Mouse (Mus musculus): Measurements from ENCODE around the gene Gdpd5. TPM values are rescaled to one million over a fixed set of nuclear protein-coding genes. Genes with fewer than 3 reads are reported as not detected.

The Gdpd5 gene
- polyA plus RNA-seq, 1 experiment from 2014 or later = 20.8 TPM

GRCm38 (mm10) chr7:99468283-99469132 lies 87.3 kb downstream of the Gdpd5 start:
- Histone ChIP-seq H3K4me2 (peak overlapping the region; percentile 72), H3K27ac (peak overlapping the region; percentile 88), H3K9me3 (replicated peaks) (no peaks in the 10 kb centered on the region), H3K4me3 (peak overlapping the region; percentile 55), H3K4me1 (replicated peaks) (peaks cover 40% of the 10 kb centered on the region), H3K9ac (peak overlapping the region; percentile 54), H3K36me3 (peaks cover 13% of the 10 kb centered on the region), H3K27me3 (no peaks in the 10 kb centered on the region)
- WGBS = 2% methylated on average over 143 of the region's 145 CpGs
- ATAC-seq (replicated peaks; ENCODE audit: insufficient number of reproducible peaks, insufficient read depth, low FRiP score, low read depth) = peak; percentile 69

GRCm38 (mm10) chr7:99469680-99470405 lies 88.6 kb downstream of the Gdpd5 start:
- 80% methylated on average over 17 of the region's 17 CpGs for WGBS
- Histone ChIP-seq H3K9me3 (replicated peaks) (no peaks in the 10 kb centered on the region), H3K27ac (peak overlapping the region; percentile 88), H3K4me3 (no peak overlapping the region), H3K36me3 (peaks cover 14% of the 10 kb centered on the region), H3K4me1 (replicated peaks) (peaks cover 50% of the 10 kb centered on the region), H3K27me3 (no peaks in the 10 kb centered on the region), H3K9ac (no peak overlapping the region), H3K4me2 (no peak overlapping the region)
- no peak for ATAC-seq (replicated peaks; ENCODE audit: insufficient number of reproducible peaks, insufficient read depth, low FRiP score, low read depth)

DNA sequence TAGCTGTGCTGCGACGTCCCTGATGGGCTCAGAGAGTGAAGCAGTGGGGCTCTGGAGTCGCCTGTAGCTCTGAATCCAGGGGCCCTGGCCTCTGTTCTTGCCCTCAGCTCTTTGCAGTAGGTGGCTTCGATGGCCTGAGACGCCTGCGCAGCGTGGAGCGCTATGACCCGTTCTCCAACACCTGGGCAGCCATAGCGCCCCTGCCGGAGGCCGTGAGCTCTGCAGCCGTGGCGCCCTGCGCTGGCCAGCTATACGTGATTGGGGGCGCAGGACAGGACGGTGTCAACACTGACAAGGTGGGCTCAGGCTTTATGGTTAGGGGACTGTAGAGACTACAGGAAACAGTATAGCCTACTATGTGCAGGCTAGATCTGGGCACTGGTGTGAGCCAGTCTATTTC lies 90.4 kb downstream of the Gdpd5 start:
- no peak for ATAC-seq (replicated peaks; ENCODE audit: insufficient number of reproducible peaks, insufficient read depth, low FRiP score, low read depth)
- Histone ChIP-seq H3K36me3 (peaks cover 22% of the 10 kb centered on the region), H3K9ac (no peak overlapping the region), H3K4me3 (no peak overlapping the region), H3K9me3 (replicated peaks) (no peaks in the 10 kb centered on the region), H3K27ac (no peak overlapping the region), H3K27me3 (no peaks in the 10 kb centered on the region), H3K4me2 (no peak overlapping the region), H3K4me1 (replicated peaks) (peaks cover 43% of the 10 kb centered on the region)
- WGBS = 62% methylated on average over 18 of the region's 18 CpGs

GRCm38 (mm10) chr7:99473638-99474407 lies 92.6 kb downstream of the Gdpd5 start:
- Histone ChIP-seq H3K4me1 (replicated peaks) (peaks cover 25% of the 10 kb centered on the region), H3K27me3 (no peaks in the 10 kb centered on the region), H3K4me2 (no peak overlapping the region), H3K9me3 (replicated peaks) (no peaks in the 10 kb centered on the region), H3K9ac (no peak overlapping the region), H3K4me3 (no peak overlapping the region), H3K36me3 (peaks cover 41% of the 10 kb centered on the region), H3K27ac (no peak overlapping the region)
- ATAC-seq (replicated peaks; ENCODE audit: insufficient number of reproducible peaks, insufficient read depth, low FRiP score, low read depth) = no peak
- 74% methylated on average over 14 of the region's 14 CpGs for WGBS

DNA sequence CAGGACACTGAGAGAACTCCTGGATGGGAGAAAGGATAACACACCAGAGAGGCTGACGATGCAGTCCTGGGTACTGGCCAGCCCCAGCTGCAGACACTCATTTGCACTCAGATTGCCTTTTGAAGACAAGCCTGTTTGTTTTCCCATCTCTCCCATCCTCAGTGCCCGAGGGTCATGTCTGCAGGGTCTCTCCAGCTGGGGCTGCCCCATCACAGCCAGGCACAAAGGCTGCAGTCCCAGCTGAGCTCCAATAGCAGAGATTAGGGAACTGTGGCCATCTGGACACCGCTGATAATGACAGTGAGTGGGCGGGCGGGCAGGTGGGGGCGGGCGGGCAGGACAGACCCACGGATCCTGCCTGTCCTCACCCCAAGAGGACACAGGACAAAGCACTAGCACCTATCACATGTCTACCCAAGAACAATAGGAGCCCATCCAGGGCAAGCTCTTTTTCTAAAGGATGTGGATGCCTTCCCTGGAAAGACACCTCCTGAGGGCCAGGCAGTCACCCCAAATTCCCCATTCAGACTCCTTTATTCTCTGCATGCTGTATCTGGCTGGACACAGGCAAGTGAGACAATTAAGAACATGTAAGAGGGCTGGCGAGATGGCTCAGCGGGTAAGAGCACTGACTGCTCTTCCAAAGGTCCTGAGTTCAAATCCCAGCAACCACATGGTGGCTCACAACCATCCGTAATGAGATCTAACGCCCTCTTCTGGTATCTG lies 93.8 kb downstream of the Gdpd5 start:
- Histone ChIP-seq H3K4me1 (replicated peaks) (peaks cover 22% of the 10 kb centered on the region), H3K36me3 (peaks cover 53% of the 10 kb centered on the region), H3K27ac (no peak overlapping the region; the same call in 1 of the 2 replicates), H3K4me2 (no peak overlapping the region), H3K27me3 (no peaks in the 10 kb centered on the region), H3K9me3 (replicated peaks) (no peaks in the 10 kb centered on the region), H3K4me3 (no peak overlapping the region), H3K9ac (no peak overlapping the region)
- ATAC-seq (replicated peaks; ENCODE audit: insufficient number of reproducible peaks, insufficient read depth, low FRiP score, low read depth) = peak; percentile 64
- 48% methylated on average over 12 of the region's 12 CpGs for WGBS

DNA sequence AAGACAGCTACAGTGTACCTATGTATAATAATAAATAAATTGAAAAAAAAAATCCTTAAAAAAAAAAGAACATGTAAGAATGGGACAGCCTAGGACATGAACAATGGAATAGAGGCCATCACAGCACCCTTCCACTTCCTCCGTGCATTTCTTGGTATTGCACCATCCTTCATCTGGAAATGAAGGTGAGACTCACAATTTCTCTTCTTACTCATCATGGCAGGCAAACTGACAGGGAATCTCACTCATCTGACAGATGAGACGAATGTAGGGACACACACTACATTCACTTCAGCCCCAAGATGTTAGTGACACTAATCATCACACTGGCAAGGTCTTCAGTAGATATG lies 94.3 kb downstream of the Gdpd5 start:
- Histone ChIP-seq H3K36me3 (peaks cover 58% of the 10 kb centered on the region), H3K9me3 (replicated peaks) (no peaks in the 10 kb centered on the region), H3K27ac (no peak overlapping the region)

GRCm38 (mm10) chr7:99476558-99477114 lies 95.4 kb downstream of the Gdpd5 start:
- ATAC-seq (replicated peaks; ENCODE audit: insufficient number of reproducible peaks, insufficient read depth, low FRiP score, low read depth) = no peak
- Histone ChIP-seq H3K27ac (no peak overlapping the region), H3K36me3 (peaks cover 69% of the 10 kb centered on the region), H3K4me3 (no peak overlapping the region), H3K4me2 (no peak overlapping the region), H3K4me1 (replicated peaks) (peaks cover 36% of the 10 kb centered on the region), H3K27me3 (no peaks in the 10 kb centered on the region), H3K9me3 (replicated peaks) (no peaks in the 10 kb centered on the region), H3K9ac (no peak overlapping the region)
- WGBS = 36% methylated on average over 3 of the region's 3 CpGs

More for the DNA sequence above, 94.3 kb downstream of the Gdpd5 start:
- no peak overlapping the region for H3K4me3 ChIP-seq
- no peak overlapping the region for H3K9ac ChIP-seq
- no peak for ATAC-seq (replicated peaks; ENCODE audit: insufficient number of reproducible peaks, insufficient read depth, low FRiP score, low read depth)
- H3K27me3 ChIP-seq = no peaks in the 10 kb centered on the region
- peaks cover 25% of the 10 kb centered on the region for H3K4me1 ChIP-seq (replicated peaks)
- WGBS = 82% methylated on average over 2 of the region's 2 CpGs
- no peak overlapping the region for H3K4me2 ChIP-seq

- H3K4me3 ChIP-seq = no peak overlapping the region
- H3K4me2 ChIP-seq = no peak overlapping the region
- 88% methylated on average over 5 of the region's 5 CpGs for WGBS
- no peak overlapping the region for H3K27ac ChIP-seq
- H3K9ac ChIP-seq = no peak overlapping the region
- peaks cover 73% of the 10 kb centered on the region for H3K36me3 ChIP-seq
- no peaks in the 10 kb centered on the region for H3K9me3 ChIP-seq (replicated peaks)
- H3K4me1 ChIP-seq (replicated peaks) = peaks cover 42% of the 10 kb centered on the region
- no peaks in the 10 kb centered on the region for H3K27me3 ChIP-seq
- no peak for ATAC-seq (replicated peaks; ENCODE audit: insufficient number of reproducible peaks, insufficient read depth, low FRiP score, low read depth)
Observed at GRCm38 (mm10) chr7:99477235-99477634, 96.0 kb downstream of the Gdpd5 start.

GRCm38 (mm10) chr7:99482637-99483036 lies 101.4 kb downstream of the Gdpd5 start:
- ATAC-seq (replicated peaks; ENCODE audit: insufficient number of reproducible peaks, insufficient read depth, low FRiP score, low read depth) = no peak
- H3K27me3 ChIP-seq = peaks cover 4% of the 10 kb centered on the region; the same call in 1 of the 2 replicates
- peak overlapping the region; percentile 86 for H3K27ac ChIP-seq
- H3K9me3 ChIP-seq (replicated peaks) = no peaks in the 10 kb centered on the region
- H3K36me3 ChIP-seq = peaks cover 48% of the 10 kb centered on the region
- H3K9ac ChIP-seq = peak overlapping the region; percentile 74
- H3K4me2 ChIP-seq = peak overlapping the region; percentile 80
- 2% methylated on average over 6 of the region's 6 CpGs for WGBS
- peak overlapping the region; percentile 67 for H3K4me3 ChIP-seq
- H3K4me1 ChIP-seq (replicated peaks) = peaks cover 31% of the 10 kb centered on the region

DNA sequence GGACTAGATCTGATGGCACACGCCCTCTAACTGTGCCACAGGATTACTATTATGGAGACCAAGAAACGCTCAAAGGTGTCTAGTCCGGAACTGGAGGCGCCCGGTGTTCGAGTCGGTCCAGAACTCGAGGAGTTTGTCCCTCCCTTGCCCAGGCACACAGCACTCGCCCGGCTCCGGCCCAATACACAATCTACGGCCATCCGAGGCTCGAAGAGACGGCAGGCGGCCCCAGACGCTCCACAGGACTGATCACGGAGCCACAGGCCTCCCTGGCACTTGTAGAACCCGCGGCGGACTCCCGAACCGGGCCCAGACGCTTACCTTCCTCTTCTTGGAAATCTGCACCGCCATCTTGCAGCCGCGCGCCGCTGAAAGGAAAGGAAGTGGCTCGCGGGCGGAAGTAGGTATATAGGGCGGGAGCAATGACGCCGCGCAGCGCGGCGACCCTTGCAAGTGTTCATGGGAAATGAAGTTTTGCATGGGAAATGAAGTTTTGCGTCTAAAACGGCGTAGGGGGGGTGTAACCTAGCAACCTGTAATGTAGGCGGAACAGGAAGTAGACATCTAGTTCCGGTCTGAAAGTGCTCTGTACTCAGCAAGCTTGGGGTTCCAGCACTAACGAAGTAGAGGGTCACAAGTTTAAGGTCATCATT lies 102.2 kb downstream of the Gdpd5 start, which contains the start of gene Rps3:
TSS of gene Rps3 (minus strand) at position 468 of the 653 bp plus-strand sequence.
- Histone ChIP-seq H3K27ac (peak within 1 kb of the TSS; percentile 86), H3K9me3 (replicated peaks) (no peaks in the 10 kb centered on the region), H3K27me3 (peaks cover 4% of the 10 kb centered on the region; the same call in 1 of the 2 replicates), H3K36me3 (peaks cover 41% of the 10 kb centered on the region), H3K4me3 (peak within 1 kb of the TSS; percentile 67), H3K4me1 (replicated peaks) (peaks cover 31% of the 10 kb centered on the region), H3K4me2 (peak within 1 kb of the TSS; percentile 80), H3K9ac (peak within 1 kb of the TSS; percentile 74)
- peak; percentile 93 for ATAC-seq (replicated peaks; ENCODE audit: insufficient number of reproducible peaks, insufficient read depth, low FRiP score, low read depth)
- WGBS = under 1% methylated on average over 45 of the region's 45 CpGs

Measured in heart, embryonic 15.5 days (tissue).